Mouse (Mus musculus) liver, postnatal 0 days (tissue): ENCODE data around the gene Rftn1. TPM values are rescaled to one million over a fixed set of nuclear protein-coding genes. Genes with fewer than 3 reads are reported as not detected.

ENCODE experiments used
- ATAC-seq: fragments of 200-750 bp; cut with Nextera tagmentation; 2 replicates; pipeline ENCODE4 v1.8.0; 2017; ENCODE audit warnings: mild to moderate bottlenecking, moderate library complexity
- DNase-seq: peaks from one replicate; pipeline ENCODE4 v3.0.0-alpha.2; 2016
- H3K27ac ChIP-seq: fragments of 300-500 bp; sonication (generic); 2 replicates; pipeline ENCODE4 v1.5.1; 2014; ENCODE audit warnings: antibody characterized with exemption, moderate library complexity, mild to moderate bottlenecking, low read depth
- H3K27me3 ChIP-seq: fragments of 300-500 bp; sonication (generic); 2 replicates; pipeline ENCODE4 v1.6.1; 2014; ENCODE audit warnings: low read length, control low read depth, mixed read lengths; ENCODE audit not compliant: insufficient read depth
- H3K36me3 ChIP-seq: fragments of 300-500 bp; sonication (generic); replicated peaks from 2 replicates; pipeline ENCODE4 v1.6.1; 2014; ENCODE audit warnings: mild to moderate bottlenecking, control low read depth, low read length, moderate library complexity, mixed read lengths; ENCODE audit not compliant: insufficient read depth
- H3K4me1 ChIP-seq: fragments of 300-500 bp; sonication (generic); 2 replicates; pipeline ENCODE4 v1.6.1; 2014; ENCODE audit warnings: antibody characterized with exemption, mild to moderate bottlenecking, control low read depth; ENCODE audit not compliant: insufficient read depth
- H3K4me2 ChIP-seq: fragments of 300-500 bp; sonication (generic); 2 replicates; pipeline ENCODE4 v1.6.1; 2014; ENCODE audit warnings: low read depth, mild to moderate bottlenecking, low read length, moderate library complexity, mixed read lengths
- H3K4me3 ChIP-seq: fragments of 300-500 bp; sonication (generic); 2 replicates; pipeline ENCODE4 v1.5.1; 2014; ENCODE audit warnings: low read depth, low read length
- H3K9ac ChIP-seq: fragments of 300-500 bp; sonication (generic); replicated peaks from 2 replicates; pipeline ENCODE4 v1.6.1; 2014; ENCODE audit warnings: mild to moderate bottlenecking, moderate library complexity
- H3K9me3 ChIP-seq: fragments of 300-500 bp; sonication (generic); 2 replicates; pipeline ENCODE4 v1.6.1; 2016; ENCODE audit warnings: mild to moderate bottlenecking, control low read depth, low read length, mixed read lengths
- CTCF ChIP-seq: sonication (generic); IDR thresholded peaks from 2 replicates; pipeline ENCODE4 v1.5.1; 2016; ENCODE audit warnings: antibody characterized with exemption, low read depth
- EP300 ChIP-seq: IDR thresholded peaks from 2 replicates; pipeline ENCODE4 v1.6.1; 2016; ENCODE audit warnings: antibody characterized with exemption, low read depth, mild to moderate bottlenecking
- WGBS: fragments of 180-500 bp; shearing (Covaris S2); extraction: QIAGEN DNeasy Blood & Tissue Kit; methylation state at CpG from one replicate; pipeline ENCODE4 v1.1.7; 2014; ENCODE audit not compliant: insufficient replicate concordance; 5-methylcytosine and 5-hydroxymethylcytosine counted together
- polyA plus RNA-seq: library from polyadenylated mRNA; unstranded; fragments of >200 nt; fragmentation: Nextera tagmentation; extraction: Ambion mirVana; gene quantifications from 2 replicates; pipeline ENCODE4 v1.2.1, GENCODE M21; 2015

Gene Rftn1
- polyA plus RNA-seq, 1 experiment from 2014 or later: 6.0 TPM

GRCm38 (mm10) chr17:50094077-50094476 is 96.4 kb downstream of the Rftn1 start:
- H3K4me2 ChIP-seq: no peak overlapping the region
- H3K4me1 ChIP-seq: no peaks in the 10 kb centered on the region
- ATAC-seq (no peak), DNase-seq (no peak)
- 63% methylated on average over 5 of the region's 5 CpGs for WGBS
- no peaks in the 10 kb centered on the region for H3K9me3 ChIP-seq
- no peak overlapping the region for H3K9ac ChIP-seq
- H3K27ac ChIP-seq: no peak overlapping the region
- no peak overlapping the region for H3K4me3 ChIP-seq
- H3K36me3 ChIP-seq: no peaks in the 10 kb centered on the region
- TF ChIP-seq EP300 (no peak), CTCF (no peak)
- H3K27me3 ChIP-seq: no peaks in the 10 kb centered on the region

GRCm38 (mm10) chr17:50093356-50093755 is 97.1 kb downstream of the Rftn1 start:
- H3K4me3 ChIP-seq: no peak overlapping the region
- H3K4me1 ChIP-seq: no peaks in the 10 kb centered on the region
- H3K4me2 ChIP-seq: no peak overlapping the region
- DNase-seq (no peak), ATAC-seq (no peak)
- H3K36me3 ChIP-seq: no peaks in the 10 kb centered on the region
- WGBS: 43% methylated on average over 3 of the region's 3 CpGs
- H3K27me3 ChIP-seq: no peaks in the 10 kb centered on the region
- no peak overlapping the region for H3K9ac ChIP-seq
- H3K9me3 ChIP-seq: no peaks in the 10 kb centered on the region
- no peak overlapping the region for H3K27ac ChIP-seq
- TF ChIP-seq CTCF (no peak), EP300 (no peak)

- Histone ChIP-seq H3K27me3 (no peaks in the 10 kb centered on the region), H3K4me1 (no peaks in the 10 kb centered on the region), H3K4me3 (no peak overlapping the region), H3K9ac (no peak overlapping the region), H3K4me2 (no peak overlapping the region), H3K27ac (no peak overlapping the region), H3K9me3 (no peaks in the 10 kb centered on the region), H3K36me3 (no peaks in the 10 kb centered on the region)
- DNase-seq (no peak), ATAC-seq (no peak)
- WGBS: 79% methylated on average over 8 of the region's 8 CpGs
- TF ChIP-seq CTCF (no peak), EP300 (no peak)
These were observed 97.6 kb downstream of the Rftn1 start for GRCm38 (mm10) chr17:50092848-50093247.

GRCm38 (mm10) chr17:50091829-50092228 is 98.6 kb downstream of the Rftn1 start:
- 72% methylated on average over 6 of the region's 6 CpGs for WGBS
- H3K27ac ChIP-seq: no peak overlapping the region
- TF ChIP-seq CTCF (no peak), EP300 (no peak)

GRCm38 (mm10) chr17:50089725-50090124 is 100.7 kb downstream of the Rftn1 start:
- Histone ChIP-seq H3K4me1 (no peaks in the 10 kb centered on the region), H3K9me3 (no peaks in the 10 kb centered on the region), H3K9ac (no peak overlapping the region), H3K4me3 (no peak overlapping the region), H3K27me3 (no peaks in the 10 kb centered on the region), H3K36me3 (no peaks in the 10 kb centered on the region), H3K4me2 (no peak overlapping the region), H3K27ac (no peak overlapping the region)
- TF ChIP-seq EP300 (no peak), CTCF (no peak)
- ATAC-seq (no peak), DNase-seq (no peak)
- WGBS: 77% methylated on average over 8 of the region's 8 CpGs

More at GRCm38 (mm10) chr17:50091829-50092228, 98.6 kb downstream of the Rftn1 start:
- DNase-seq (no peak), ATAC-seq (no peak)
- no peaks in the 10 kb centered on the region for H3K9me3 ChIP-seq
- H3K27me3 ChIP-seq: no peaks in the 10 kb centered on the region
- no peaks in the 10 kb centered on the region for H3K4me1 ChIP-seq
- no peak overlapping the region for H3K4me3 ChIP-seq
- no peak overlapping the region for H3K9ac ChIP-seq
- no peaks in the 10 kb centered on the region for H3K36me3 ChIP-seq
- no peak overlapping the region for H3K4me2 ChIP-seq

GRCm38 (mm10) chr17:50088054-50088453 is 102.4 kb downstream of the Rftn1 start:
- no peaks in the 10 kb centered on the region for H3K4me1 ChIP-seq
- no peaks in the 10 kb centered on the region for H3K36me3 ChIP-seq
- no peak for ATAC-seq
- TF ChIP-seq CTCF (no peak), EP300 (no peak)
- no peaks in the 10 kb centered on the region for H3K27me3 ChIP-seq
- no peak overlapping the region for H3K4me3 ChIP-seq
- DNase-seq: no peak
- H3K27ac ChIP-seq: no peak overlapping the region
- WGBS: 83% methylated on average over 3 of the region's 3 CpGs
- H3K4me2 ChIP-seq: no peak overlapping the region
- no peaks in the 10 kb centered on the region for H3K9me3 ChIP-seq
- no peak overlapping the region for H3K9ac ChIP-seq

- Histone ChIP-seq H3K36me3 (no peaks in the 10 kb centered on the region), H3K27me3 (no peaks in the 10 kb centered on the region), H3K4me1 (no peaks in the 10 kb centered on the region), H3K4me3 (no peak overlapping the region), H3K9me3 (no peaks in the 10 kb centered on the region), H3K4me2 (no peak overlapping the region), H3K27ac (no peak overlapping the region), H3K9ac (no peak overlapping the region)
- ATAC-seq (no peak), DNase-seq (no peak)
- no peak for TF ChIP-seq CTCF
- TF ChIP-seq EP300: no peak
- 70% methylated on average over 4 of the region's 4 CpGs for WGBS
These were observed 103.6 kb downstream of the Rftn1 start for GRCm38 (mm10) chr17:50086887-50087286.
